Mouse (Mus musculus): ENCODE results near the gene Pde2a.

Pde2a gene

DNA sequence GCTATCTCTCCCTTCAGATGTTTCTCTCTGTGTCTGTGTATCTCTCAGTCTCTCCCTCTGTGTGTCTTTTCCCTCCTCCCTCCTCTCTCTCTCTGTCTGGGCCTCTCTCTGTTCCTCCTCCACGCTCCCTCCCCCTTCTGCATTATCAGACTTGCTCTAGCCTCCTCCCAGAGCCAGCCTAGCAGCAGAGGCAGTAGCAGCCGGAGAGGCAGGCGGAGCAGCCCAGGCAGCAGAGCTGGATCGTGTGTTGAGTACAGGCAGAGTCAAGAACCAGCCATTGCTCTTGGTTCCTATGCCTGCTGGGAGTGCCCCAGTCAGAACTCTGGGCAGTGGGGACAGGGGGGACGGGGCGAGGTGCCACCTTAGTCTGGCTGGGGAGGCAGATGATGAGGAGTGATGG lies at the start of gene Pde2a:
Gene Pde2a (plus strand): TSS at position 163 of the 400 bp plus-strand sequence.
- no peak for DNase-seq

DNA sequence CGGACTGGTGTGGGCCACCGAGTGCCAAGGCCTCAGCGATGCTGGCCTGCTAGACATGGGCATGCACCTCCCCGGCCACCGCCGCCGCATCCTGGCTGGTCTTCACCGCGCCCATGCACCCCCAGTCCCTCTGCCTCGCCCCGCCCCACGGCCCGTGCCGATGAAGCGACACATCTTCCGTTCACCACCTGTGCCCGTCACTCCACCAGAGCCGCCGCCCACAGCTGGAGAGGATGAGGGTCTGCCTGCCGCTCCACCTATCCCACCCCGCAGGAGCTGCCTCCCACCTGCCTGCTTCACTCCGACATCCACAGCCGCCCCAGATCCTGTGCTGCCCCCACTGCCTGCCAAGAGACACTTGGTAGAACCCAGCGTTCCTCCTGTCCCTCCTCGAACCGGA lies 48.4 kb upstream of the Pde2a start:
- no peak for DNase-seq

DNA sequence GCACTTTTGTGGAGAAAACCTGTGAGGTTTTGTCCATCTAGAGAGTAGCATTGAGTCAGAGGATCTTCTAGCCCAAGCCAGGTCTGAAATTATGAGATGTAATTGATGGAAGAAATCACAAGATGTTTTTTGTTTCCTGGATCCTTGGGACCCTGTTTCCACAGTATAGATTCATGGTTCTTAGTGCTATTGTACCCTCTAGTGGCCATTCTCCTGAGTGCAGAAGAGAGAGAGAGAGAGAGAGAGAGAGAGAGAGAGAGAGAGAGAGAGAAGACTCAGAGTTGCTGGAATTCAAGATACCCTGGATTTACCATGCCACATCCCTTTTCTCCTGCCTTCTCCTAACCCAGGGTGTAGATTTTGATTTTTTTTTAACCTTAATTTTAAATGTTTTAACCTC lies 47.3 kb upstream of the Pde2a start:
- DNase-seq, result peak; percentile 84

DNA sequence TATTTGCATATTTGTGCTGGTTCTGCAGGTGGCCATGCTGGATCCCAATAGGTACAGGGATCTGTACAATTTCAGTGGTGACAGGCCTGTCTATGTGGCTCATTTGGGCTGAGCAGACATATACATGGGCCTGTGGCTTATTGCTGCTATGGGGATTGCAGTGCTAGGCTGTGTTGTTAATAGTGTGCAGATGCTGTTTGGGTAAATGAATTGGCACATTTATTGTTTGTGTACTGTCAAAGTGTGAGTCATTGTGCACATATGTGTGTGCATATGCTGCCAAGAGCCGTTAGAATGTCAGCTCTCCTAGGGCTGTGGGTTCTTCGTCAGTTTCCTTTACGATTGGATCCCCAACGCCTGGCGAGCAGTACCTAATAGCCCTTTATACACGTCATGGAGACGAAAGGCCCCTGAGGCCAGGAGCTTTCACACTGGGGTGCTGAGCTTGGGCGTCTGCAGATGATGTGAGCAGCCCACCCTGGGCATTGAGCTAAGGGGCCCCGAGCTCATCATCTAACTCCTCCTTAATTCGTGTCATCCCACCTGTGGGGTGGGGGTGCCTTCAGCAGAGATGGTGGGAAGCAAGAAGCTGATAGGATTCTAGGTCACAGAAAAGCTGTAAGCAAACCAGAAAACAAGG lies 44.7 kb upstream of the Pde2a start:
- no peak for DNase-seq

DNA sequence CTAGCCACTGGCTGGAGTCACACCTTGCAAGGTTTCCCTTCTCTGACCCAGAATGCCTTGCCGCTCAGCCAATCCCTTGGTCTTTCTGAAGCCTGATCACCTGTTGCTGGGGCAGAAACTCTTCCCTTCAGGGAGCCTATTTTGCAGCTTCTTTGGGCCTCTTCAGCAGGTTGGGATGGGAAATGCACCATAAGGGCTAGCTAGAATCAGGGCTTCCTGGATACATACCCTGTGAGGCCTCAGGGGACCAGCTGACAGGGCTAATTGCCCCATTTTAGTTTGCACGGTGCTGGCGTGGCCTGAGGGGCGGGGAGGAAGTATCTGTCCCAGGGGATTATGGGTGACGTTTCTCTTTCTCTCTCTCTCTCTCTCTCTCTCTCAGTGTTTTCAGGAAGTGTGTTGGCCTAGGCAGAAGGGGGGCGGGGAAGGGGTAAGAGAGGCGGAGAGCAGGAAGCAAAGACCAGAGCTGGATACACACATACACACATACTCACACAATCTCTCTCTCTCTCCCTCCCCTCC lies 43.7 kb upstream of the Pde2a start:
- peak; percentile 95 for DNase-seq

DNA sequence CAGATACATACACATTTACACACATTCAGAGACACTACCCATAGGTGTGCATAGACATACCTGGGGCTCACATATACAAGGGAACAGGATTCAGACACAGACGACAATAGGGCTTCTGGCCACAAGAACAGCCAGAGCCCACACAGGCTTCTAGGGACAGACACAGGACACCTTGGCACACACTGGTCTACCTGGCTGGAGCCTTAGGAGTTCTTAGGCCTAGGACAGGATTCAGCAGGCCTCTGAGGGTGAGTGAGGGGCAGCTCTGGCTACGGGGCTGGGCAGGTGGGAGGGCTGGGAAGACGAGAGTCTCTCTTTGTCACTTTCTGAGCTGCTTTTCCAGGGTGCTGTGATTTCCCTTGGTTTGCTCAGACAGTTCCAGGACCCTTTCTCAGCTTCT lies 43.2 kb upstream of the Pde2a start:
- no peak for DNase-seq

DNA sequence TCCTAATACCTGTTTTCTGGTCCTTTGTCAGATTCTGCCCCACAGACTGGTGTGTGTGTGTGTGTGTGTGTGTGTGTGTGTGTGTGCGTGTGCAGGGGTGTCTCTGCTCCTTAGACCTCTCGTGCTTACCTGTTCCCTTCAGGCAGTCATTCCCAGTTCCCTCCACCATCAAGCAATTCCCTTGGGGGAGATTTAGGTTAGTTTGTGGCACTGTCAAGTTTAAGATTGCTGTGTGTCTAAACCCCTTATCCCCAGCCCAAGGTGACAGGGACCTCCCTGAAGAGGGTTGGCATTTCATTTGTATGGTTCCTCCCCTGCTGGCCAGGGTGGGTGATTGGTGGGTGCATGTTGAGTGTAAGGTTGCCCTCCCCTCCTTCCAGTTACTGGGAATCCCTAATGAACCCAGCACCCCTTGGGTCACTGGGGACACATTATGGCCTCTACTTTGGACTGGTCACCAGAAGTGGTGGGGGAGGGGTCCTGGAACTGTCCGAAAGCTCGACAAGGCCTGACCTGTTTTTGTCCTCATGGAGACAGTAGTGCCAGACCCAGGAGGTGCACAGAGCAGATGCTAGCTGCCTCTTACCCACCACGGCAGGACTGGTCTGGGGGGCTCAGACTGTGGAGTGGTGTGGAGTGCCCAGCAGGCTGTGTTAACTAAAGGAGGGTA lies 42.6 kb upstream of the Pde2a start:
- DNase-seq, result peak; percentile 60

DNA sequence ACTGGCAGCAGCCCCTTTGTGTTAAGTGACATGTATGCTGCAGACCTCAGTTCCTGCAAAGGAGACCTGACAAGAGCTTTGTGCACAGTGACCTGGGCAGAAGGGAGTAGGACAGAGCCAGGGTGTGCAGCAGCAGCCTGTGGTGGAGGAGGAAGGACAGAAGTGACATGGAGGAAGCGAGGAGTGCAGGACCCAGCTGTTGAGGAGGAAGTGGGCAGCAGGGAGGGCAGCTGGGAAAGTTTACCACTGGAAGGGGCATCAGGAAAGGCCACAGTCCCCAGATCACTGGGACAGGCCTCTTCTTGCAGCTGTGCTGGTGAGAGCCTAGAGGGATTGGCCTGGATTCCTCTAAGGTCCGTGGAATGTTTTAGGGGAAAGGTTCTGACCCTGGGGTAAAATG lies 41.8 kb upstream of the Pde2a start:
- DNase-seq, result peak; percentile 55

DNA sequence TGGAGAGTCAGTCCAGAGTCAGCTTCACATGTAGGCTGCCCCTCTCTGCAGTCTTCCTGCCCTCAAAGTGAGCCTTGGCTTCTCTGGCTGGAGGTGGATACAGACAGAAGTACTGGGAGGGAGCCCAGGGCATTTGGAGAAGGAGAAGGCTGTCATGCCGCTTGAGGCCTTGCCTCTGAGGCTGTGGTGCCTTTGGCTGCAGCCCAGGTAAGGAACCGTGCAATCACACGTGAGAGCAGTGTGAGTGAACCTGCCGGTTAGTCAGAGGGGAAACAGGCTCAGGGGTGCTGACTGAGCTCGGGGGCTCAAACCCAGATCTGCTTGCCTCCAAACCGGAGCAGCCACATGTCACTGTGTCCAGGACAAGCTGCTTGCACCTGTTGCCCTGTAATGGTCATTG lies 40.0 kb upstream of the Pde2a start:
- no peak for DNase-seq

DNA sequence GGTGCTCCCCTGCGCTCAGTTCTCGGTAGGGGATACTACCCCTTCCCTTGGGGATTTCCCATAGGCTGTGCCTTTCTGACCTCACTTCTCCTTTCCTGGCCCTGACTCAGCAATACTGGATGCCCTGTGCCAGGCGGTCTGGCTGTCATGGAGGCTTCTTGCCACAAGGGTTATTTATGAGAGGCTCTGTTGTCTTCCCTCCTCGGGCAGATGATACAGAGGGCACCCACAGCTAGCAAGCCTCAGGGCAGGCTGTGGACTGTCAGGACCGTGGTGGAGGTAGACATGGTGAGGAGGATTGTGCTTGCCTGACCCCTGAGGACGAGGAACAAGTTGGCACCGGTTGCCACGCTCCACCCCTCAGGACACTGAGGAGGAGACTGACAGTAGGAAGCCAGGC lies 39.1 kb upstream of the Pde2a start:
- peak; percentile 46 for DNase-seq

DNA sequence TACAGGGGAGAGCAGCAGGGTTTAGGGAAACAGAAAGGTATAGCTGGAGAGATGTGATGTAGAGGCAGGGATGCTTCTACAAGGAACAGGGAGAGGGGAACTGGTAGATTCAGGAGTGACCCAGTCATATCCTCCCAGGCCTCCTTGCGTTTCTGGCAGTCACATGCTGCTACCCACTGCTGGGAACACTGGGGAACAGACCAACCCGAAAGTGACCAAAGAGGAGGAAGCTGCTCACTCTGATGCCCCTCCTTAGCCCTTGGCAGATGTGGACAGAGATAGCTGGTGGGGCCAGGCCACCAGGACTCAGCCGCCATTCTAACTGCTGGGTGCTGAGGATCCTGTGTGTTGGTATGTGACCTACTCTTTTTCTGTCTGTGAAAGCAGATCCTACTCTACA lies 37.7 kb upstream of the Pde2a start:
- no peak for DNase-seq

DNA sequence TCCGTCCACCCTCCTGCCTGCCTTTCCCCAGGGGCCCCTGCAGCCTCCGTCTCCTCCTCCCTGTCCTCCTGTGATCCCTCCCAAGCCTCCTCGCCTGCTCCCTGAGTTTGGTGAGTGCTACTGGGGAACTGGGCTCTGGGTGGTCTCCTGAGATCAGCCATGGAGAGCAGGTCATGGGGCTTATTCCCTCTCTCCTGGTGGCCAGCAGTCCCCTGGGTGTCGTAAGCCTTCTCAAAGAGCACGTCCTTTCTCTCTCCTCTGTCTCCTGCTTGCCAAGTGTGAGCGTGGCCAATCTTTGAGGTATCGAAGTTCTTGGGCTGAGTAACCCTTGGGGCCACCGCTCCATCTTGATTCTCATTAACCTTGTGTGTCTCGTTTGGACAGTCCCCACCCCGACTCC lies 36.6 kb upstream of the Pde2a start:
- DNase-seq, result no peak

DNA sequence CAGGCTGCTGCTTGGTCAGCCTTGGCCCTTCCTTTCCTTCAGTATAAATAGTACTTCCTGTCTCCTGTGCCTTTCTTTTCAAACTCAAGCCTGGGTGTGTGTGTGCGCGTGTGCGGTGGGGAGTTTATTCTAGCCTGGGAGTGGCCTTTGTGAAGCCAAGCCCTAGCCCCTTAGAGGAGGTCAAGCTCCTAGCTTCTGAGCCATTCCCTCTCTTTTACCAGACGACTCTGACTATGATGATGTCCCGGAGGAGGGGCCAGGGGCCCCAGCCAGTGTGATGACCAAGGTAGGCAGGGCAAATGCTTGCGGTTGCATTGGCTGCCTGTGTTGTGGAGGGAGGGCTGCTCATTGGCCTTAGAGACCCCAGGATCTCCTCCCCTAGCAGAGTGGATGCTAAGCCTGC lies 36.2 kb upstream of the Pde2a start:
- peak; percentile 79 for DNase-seq

DNA sequence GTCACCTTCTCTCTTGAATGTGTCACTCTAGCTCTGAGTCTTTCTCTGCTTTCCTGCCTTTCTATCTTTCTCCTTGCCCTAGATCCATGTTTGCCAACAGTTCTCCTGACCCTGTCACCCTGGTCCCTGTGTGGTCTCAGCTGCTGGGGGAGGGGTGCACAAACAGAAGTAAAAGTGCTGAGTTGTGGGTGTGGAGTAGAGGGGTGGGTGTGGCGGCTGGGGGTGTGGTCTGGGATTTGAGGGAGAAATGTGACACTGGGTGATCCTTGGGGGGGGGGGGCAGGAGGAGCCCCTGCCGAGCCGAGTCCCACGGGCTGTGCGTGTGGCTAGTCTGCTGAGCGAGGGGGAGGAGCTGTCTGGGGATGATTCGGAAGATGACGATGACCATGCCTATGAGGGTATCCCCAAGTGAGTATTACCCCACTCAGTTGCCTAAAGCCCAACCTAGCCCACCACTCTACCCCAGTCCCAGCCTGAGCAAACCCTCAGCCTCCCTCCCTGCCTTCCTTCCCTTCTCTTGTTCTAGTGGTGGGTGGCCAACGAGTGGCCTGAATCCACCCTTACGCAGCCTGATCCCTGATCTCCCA lies 35.5 kb upstream of the Pde2a start:
- peak; percentile 76 for DNase-seq

DNA sequence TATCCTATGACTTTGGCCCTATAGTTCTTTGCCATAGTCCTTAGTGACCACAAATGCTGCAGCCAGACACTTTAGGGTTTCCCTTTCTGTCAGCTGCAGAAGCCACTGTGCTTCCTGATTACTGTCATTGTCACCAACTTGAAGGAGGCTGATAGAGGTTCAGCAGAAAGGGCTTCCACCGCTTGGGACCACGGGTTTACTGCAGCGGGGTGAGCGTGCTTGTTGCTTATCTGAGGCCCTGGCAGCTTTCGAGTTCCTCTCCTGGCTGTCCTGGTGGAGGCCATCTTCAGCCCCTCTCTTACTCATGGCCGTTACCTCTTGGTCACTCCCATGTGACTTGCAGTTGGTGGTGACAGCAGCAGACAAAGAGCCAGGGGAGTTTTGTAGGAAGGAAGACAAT lies 32.2 kb upstream of the Pde2a start:
- DNase-seq, result no peak

DNA sequence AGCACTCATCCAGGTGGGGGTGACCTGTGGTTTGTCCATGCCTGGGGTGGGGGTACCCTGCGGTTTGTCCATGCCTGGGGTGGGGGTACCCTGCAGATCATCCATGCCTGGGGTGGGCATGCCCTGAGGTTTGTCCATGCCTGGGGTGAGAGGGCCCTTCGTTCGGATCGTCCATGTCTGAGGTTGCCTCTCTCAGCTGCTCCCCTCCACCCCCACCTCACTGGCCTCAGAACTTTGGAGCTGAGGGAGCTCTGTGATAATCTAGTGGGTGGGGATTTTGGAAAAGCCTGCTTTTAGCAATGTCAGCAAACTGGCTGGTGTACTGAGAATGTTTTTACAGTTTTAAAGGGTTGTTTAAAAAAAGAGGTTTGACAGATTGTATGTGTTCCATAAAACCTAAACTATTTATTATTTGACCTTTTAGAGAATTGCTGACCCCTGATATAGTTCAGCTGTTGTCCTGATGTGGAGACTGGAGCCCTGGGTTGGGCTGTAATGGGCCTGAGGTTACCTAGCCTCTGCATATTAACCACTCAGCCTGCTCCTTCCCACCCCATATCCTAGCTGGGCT lies 29.5 kb upstream of the Pde2a start:
- peak; percentile 49 for DNase-seq

DNA sequence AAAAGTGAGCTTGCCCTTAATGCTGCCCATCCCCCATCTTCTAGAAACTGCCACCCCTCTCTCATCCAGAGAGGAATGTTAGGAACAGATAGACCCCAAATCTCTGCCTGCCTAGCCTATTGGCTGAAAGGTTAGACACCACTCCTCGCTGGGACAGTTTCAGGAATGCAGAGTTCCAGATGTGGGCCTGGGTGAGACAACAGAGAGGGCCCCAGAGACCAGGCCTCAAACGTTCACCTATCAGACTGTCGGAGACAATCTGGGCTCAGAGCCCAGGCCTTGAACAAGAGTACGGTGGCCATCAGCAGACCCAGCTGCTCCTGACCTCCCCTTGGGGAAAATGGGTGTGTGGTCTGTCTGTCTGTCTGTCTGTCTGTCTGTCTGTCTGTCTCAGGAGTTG lies 28.5 kb upstream of the Pde2a start:
- DNase-seq, result peak; percentile 31

DNA sequence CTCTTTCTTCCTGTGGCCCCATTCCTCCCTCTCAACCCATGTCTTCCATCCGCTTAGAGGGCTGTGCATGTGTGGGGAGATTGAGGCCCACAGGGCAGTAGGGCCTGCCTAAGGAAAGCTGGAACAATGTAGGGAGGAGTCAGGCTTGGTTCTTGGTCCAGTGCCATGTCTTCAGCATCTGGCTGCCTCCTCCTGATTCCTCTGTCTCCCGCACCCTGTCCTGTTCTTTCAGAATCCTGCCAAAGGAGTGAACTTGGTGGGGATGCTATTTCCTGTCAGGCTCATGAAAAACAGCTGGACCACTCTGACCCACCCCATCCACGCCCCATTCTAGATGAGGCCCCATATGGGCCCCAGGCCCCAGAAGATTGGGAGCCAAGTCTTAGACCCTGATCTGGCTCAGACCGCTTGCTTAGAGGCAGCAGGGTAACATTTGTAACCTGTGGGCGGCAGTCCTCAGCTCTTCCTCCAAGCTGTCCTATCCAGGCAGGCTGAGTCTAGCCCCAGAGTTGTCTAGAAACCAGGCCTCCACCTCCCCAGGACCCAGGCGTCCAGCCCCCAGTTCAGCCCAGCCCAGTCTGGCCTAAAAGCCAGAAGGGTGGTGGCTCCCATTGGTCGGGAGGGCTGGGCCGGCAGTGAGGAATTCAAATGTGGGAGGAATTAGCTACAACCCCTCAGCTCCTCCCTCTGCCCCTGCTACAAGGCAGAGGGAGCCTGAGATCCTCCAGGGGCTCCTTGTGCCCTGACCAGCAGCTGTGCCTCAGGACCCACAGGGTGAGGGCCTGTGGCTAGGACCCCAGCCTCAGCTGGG lies 27.6 kb upstream of the Pde2a start:
- peak; percentile 92 for DNase-seq

DNA sequence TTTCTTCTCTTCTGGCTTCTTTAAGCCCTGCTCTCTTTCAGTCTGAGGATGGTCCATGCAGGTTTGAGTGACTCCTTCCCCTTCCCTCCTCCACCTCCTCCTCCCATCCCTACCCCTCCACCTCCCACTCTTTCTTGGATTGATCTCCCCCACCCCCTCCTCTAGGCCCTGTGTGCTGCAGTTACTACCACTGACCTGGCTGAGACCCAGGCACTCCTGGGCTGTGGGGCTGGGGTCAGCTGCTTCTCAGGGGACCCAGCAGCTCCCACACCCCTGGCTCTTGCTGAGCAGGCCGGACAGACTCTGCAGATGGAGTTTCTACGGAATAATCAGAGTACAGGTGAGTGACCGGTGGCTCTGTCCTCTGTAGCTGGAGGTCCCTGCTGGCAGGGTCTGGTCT lies 26.9 kb upstream of the Pde2a start:
- no peak for DNase-seq

DNA sequence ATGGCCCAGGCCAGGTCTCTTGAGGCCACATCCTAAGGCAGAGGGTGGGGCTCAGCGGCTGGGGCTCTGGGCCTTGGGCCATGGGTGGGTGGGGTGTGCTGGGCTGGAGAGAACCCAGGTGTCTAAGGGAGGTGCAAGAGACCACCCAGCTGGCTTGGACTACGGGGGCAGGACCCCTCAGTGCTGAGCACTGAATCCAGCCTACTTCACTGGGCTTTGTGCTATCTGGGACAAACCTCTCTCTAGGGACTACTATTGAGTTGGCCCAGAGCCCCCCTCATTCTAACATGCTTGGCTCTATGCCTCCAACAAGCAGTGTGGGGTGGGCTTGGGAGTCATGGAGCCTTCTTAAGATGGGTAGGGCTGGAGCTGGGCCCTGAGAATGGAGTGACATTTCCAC lies 26.0 kb upstream of the Pde2a start:
- peak; percentile 52 for DNase-seq

DNA sequence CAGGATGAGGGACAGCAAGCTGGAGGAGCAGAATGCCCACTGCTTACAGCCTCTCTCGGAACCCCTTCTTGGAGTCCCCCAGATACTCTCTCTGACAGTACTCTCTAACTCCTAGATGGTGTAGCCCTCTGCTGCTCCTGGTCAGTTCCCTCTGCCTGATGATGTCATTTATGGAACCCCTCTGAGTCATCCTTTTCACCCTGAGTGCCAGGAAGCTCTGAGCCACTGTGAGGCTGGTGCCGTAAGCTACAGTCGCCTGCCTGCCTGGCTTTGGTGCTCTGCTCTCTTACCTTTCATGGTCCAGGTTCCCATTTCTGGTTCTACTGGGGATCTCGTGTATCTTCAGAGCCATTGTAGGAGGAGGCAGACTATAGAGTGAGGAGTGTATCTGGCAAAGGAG lies 24.3 kb upstream of the Pde2a start:
- DNase-seq, result no peak

DNA sequence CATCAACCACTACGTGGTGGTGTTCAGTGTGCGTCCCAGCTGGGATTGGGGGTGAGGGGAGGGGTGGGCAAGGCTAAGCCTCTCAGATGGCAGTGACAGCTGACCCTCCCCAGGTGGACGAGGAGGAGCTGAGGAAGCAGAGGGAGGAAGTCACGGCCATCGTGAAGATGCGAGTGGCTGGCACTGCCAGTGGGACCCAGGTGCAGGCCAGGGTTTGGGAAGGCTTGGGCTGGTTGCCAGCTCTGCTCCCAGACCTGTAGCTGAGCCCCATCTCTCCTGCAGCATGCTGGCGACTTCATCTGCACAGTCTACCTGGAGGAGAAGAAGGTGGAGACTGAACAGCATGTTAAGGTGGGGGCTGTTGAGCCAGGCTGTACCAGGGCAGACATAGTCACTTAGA lies 20.0 kb upstream of the Pde2a start:
- no peak for DNase-seq

DNA sequence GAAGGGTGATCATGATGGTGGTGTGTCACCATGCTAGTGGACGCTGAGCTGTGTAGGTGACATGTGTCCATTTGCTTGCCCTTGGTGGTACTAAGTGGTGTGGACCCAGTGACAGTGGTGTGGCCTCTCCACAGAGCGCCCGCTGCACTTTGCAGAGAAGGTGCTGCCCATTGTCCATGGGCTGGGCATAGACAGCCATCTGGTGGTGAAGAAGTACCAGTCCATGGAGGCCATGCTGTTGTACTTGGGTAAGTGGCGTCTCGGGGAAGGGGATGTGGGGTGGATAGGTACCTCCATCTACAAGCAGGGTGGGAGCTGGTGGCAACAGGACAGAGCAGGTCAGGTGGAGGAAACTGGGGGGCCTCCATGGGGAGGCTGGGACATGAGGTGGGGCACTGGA lies 17.7 kb upstream of the Pde2a start:
- DNase-seq, result no peak

Data from lung, postnatal 10 days (tissue).